Mouse (Mus musculus): ENCODE measurements at regions not wholly inside any gene's neighbourhood (a gene's known extent, or its start where the extent isn't known, plus 50 kb on each side); places are given as distances from the start of the nearest gene placed in this dataset.

DNA sequence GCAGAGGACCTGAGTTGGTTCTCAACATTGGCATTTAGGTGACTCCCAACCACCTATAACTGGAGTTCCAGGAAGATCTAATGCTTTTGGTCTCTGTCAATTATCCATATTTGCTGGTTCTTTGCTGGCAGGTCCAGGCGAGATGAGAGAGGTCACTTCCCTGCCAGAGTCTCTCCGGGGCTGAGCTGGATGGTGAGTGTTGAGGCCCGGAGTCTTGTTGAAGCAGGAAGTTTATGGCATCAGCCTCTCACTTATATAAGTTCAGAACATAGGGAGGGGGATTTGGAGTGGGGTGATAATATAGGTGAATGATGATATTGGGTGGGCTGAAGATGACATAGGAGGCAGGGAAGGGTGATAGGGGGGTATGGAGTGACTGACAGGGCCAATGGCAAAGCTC is 246.3 kb upstream of the Il12b start:
- in situ Hi-C loops (cut with MboI; ENCODE audit: unreplicated experiment in 2 of 2): no loop called here

DNA sequence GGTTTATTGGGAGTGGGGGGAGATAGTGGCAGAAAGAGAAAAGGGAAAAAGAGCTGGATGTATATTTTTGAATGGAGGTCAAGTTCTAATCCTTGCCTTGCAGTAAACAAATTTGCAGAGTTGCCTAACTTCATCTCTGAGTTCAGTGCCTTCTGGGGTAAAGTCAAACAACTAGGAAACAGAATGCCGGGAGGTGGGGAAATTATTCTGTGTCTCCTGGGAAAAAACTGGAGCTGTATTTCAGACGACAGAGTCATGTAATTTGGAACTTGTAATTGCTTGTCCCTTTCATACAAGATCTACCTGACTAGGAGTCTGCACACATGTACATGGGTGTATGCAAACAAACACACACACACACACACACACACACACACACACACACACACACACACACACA is 244.3 kb upstream of the Il12b start:
- in situ Hi-C loops (cut with MboI; ENCODE audit: unreplicated experiment in 2 of 2): no loop called here

DNA sequence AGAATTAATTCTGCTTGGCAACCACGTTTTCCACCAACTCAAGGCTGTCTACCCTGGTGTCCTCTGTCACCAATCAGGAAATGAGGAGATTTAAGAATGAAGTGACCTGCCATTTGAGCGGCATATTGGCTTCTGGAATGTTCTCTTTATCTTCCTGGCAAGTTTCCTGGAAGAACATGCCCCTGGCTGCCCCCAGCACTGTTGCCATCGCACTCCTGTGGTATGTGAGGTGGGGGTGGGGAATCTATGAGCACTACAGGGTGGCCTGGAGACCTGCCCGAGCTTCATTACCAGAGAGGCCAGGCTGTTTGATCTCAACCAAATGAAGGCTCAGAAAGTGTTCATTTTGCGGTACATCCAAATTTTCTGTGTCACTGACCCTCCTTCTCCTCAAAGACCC is 243.8 kb upstream of the Il12b start:
- in situ Hi-C loops (cut with MboI; ENCODE audit: unreplicated experiment in 2 of 2): no loop called here

DNA sequence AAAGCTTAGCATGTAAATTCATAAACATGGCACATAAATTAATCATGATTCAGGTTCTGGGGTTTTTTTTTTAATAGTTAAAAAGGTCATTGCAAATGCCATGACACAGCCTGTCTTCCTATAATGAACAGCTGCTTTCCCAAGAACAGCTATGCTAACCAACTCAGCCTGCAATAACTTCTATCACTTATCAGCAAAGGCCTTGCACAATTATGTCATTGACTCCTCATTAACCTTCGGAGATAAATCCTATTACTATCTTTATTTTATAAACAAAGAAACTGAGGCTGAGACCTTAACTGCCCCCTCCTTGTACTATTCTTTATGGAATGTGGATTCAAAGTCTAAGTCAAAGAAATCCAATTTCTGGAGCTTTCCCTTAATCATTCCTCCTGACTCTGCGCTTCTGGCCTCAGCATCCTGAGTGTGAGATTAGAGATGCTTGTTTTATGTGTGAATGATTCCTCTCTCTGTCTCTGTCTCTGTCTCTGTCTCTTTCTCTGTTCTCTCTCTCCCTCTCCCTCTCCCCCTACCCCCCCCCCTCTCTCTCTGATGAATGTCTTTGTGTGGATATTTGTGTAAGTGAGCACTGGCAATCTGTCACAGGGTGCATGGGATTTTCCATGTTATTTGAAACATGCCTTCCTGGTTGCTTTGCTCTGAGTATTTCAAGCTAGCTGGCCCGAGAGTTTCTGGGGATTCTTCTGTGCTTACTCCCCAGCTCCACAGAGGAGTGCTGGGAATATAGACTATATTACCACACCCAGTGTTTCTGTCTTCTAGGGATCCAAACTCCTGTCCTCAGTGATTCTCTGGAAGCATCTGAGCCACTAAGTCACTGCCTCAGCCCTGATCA is 243.1 kb upstream of the Il12b start:
- in situ Hi-C loops (cut with MboI; ENCODE audit: unreplicated experiment in 2 of 2): no loop called here

DNA sequence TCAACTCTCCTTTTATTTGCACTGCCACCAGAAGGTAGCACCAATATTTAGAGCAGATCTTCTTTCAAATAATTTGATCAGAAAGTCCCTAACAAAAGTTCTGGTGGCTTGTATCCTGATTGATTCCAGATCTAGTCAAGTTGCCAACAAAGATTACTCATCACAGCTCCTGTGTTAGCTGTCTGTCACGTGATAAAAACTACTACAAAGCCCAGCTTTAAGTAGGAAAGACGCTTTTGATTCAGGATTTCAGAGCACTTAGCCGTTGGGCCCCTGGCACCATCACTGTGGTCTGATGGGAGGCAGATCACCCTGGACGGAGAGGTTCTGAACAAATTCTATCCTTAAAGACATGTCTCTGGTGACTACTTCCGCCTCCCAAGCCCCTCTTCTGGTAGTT is 241.6 kb upstream of the Il12b start:
- in situ Hi-C loops (cut with MboI; ENCODE audit: unreplicated experiment in 2 of 2): no loop called here

DNA sequence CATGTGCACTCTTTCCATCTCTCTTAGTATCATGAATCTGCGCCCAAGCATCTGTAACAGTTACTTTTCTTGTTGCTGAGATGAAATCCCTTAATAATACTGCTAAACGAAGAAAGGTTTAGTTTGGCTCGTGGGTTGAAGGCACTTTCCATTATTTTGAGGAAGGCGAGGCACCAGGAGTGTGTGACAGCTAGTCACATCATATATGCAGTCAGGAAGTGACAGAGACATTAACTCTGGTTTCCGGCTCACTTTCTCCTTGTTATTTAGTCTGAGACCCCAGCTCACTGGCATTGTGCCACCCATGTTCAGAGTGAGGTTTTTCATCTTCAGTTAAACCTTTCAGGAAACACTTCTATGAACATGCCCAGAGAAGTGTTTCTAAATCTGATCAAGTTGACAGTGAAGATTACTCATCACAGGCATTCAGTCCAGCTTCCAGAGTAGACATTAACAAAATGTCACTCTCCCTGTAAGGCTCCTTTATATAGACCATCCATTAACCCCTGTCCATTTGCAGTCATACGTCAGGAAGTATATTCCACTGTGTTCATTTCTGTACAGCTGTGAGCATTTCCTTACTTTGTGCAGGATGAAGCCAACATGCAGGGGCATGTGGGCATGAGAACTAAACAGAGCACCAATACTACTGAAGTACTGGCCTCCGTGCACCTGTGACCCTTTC is 238.0 kb upstream of the Il12b start:
- in situ Hi-C loops (cut with MboI; ENCODE audit: unreplicated experiment in 2 of 2): no loop called here

DNA sequence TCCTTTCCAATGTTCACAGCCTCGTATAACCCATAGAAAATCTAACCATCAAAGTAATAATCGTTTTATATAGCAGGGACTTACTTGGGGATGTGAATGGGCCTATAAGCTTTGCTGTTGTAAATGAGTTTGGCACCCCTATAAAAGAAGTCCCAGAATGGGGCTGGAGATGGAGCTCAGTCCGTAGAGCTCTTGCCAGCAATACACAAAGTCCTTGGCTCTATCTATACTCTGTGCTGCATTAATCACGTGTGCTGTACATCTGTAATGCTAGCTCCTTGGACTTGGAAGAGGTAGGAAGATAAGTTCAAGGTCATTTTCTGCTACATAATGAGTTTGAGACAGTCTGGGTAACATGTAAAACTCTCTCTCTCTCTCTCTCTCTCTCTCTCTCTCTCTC is 236.8 kb upstream of the Il12b start:
- in situ Hi-C loops (cut with MboI; ENCODE audit: unreplicated experiment in 2 of 2): no loop called here

DNA sequence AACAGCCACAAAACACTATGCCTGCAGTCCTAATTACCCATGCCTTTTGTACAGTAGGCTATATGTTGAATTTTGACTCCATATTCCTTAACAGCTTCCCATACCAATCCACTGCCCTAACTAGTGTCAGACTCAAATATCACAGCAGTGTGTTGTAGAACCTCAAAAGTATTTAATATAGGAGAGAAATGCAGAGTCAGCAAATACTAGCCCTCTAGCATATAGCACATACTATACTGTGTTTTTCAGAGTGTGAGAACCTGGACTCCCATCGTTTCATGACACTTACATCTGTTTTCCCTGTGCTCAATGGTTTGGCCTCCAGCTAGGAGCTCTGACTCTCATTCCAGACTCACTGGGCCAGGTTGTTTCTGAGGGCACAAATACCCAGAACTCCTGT is 236.1 kb upstream of the Il12b start:
- in situ Hi-C loops (cut with MboI; ENCODE audit: unreplicated experiment in 2 of 2): no loop called here

DNA sequence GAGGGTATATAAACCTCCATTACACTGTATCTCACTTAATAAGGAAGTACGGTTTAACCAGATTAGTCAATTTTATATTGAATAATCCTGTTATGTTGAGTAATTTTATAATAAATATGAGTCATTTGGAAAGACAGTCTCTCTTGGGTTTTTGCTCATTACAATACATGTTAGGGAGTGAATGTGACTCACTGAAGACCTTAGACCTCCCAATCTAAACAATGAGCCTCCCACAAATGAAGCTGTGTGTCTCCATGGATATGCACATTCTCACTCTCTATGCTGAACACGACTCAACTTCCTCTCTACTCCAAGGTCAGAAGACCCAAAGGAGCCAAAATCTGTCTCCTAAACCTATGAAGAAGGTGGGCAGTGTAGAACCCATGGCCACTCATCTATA is 235.7 kb upstream of the Il12b start:
- in situ Hi-C loops (cut with MboI; ENCODE audit: unreplicated experiment in 2 of 2): no loop called here

DNA sequence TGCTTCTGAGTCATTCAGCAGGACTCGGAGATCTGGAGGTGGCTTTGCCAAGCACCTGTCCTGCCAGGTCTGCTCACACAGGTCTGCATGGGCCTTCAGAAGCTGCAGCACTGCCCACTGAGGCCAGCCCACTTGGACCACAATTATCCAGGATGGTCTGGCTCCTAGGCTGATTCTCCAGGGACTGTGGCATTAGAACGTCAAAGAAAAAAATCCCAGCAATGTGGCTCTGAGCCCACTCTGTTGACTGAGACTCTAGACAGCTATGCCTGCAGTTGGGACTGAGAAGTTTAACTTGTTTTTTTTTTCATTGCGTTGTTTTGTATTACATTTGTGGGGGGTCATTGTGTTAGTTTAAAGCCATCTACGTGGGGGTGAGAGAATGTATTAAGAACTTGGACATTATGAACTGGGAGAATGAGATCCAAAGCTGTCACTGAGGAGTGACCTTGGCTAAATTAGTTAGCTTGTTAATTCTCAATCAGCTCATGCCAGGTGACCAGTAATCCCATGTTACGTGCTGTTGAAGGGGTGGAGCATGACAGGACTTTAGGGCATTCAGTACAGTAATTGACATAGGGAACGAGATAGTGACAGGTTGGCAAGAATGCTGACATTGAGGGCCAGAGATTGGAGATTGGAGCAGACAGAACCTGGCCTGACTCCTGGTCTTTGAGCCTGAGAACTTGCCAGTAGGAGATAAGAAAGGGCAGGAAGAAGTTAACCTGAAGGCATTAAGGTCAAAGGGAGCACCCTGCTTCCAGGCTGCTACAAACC is 232.0 kb upstream of the Il12b start:
- in situ Hi-C loops (cut with MboI; ENCODE audit: unreplicated experiment in 2 of 2): no loop called here

DNA sequence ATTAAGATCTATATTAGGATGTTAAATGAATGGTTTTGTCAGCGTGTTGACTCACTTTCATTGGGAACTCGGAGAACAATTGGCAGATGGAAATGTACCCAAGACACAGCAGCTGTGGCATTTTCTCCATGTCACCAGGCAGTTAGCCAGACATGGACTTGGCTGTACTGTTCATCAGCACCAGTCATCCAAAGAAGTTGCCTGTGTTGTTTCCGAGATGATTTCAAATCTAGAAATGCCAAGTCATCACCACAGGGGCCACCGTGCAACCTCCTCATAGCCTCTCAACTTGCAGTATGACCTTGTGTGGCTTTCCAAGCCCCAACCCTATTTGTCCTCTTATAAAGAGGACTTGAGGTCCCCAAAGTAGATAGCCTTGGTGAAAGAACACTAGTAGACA is 227.4 kb upstream of the Il12b start:
- in situ Hi-C loops (cut with MboI; ENCODE audit: unreplicated experiment in 2 of 2): no loop called here

DNA sequence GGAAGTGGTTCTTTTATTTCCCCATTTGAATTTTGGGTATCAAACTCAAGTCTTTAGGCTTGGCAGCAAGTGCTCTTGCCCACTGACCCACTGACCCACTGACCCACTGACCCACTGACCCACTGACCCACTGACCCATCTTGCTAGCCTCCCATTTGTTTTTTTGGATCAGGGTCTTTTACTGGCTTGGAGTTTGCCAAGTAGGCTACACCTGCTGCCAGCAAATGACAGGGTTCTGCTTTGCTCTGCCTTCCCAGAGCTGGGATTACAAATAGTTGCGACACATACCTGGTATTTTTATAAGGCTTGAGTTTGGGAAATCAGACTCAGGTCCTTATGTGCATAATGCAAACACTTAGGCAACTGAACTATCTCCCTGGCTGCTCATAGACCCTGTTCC is 226.7 kb upstream of the Il12b start:
- in situ Hi-C loops (cut with MboI; ENCODE audit: unreplicated experiment in 2 of 2): no loop called here

DNA sequence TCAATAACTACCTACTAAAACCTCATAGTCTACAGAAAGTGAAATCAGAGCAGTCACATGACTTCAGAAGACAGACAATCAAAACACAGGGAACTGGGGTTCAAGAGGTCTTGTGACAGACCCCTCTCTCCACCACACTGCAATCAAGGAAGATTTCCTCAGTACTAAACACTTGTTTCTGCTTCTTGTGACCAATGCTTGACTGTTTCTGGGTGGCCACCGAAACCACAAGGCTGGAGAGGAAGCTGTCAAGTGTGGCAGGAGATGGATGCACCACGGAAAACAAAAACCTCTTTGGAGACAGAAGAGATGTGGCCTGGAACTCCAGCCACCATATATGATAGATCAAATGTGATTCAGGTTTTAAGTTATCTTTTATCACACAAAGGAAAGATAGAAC is 225.3 kb upstream of the Il12b start:
- in situ Hi-C loops (cut with MboI; ENCODE audit: unreplicated experiment in 2 of 2): no loop called here

DNA sequence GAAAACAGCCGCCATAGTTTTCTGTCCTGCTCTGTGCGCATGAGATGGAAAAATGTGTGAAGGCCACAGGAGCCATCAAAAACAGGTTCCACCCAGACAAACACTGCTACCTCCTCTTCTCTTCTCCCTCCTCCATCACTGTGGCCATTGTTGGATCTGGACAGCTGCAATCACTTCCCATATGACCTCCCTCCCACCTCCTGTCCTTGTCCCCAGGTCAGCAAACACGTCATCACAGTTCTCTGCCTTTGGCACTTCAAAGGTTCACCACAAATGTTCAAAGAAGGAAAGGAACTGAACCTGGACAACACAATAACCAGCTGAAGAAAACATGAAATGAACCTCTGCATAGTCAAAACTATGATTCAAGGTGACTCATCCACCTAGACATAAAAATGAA is 220.2 kb upstream of the Il12b start:
- in situ Hi-C loops (cut with MboI; ENCODE audit: unreplicated experiment in 2 of 2): no loop called here

DNA sequence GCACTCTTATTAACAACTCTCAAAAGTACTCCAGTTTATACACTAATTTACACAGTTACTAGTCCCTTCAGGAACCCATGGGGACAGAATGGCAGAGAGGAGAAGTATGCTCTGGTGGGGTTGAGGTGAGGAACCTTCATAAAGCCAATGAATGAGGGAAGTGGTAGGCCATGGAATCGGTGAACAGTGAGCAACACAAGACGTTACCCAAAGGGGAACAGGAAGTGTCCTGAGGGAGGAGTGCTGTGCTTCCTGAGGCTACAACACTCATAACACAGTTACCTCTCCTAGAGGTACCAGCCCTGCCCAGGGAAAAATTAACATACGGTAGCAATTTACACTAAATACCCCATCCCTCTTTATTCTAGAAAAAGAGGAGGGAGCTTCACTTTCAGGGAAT is 216.0 kb upstream of the Il12b start:
- in situ Hi-C loops (cut with MboI; ENCODE audit: unreplicated experiment in 2 of 2): no loop called here

DNA sequence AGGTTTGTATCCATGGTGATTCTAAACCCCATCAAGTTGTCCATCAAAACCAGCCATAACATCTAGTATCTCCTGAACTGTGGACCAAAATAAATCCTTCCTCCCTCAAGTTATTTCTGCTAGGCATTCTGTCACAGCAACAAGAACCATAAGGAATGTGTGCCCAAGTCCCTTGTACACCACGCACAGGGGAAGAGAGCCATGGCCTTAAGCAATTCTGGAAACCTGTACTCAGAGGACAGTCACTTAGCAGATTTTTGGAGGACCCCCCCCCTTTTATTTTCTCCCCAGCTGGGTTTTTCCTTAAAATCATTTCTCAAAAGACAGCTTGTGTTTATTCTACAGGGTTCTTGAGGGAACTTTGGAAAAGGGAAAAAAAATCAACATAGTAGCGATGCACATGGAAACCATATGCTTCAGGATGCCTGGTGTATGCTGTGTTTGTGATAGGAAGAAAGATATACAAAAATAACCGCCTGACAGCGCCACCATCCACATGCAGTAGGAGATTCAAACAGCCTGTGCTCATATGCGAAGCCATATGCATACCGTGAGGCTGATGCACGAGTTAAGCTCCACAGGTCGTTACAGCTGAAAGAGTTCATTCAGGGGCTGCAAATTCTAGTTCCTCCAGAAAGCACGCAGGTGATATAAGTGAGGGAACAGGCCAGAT is 214.5 kb upstream of the Il12b start:
- in situ Hi-C loops (cut with MboI; ENCODE audit: unreplicated experiment in 2 of 2): no loop called here

DNA sequence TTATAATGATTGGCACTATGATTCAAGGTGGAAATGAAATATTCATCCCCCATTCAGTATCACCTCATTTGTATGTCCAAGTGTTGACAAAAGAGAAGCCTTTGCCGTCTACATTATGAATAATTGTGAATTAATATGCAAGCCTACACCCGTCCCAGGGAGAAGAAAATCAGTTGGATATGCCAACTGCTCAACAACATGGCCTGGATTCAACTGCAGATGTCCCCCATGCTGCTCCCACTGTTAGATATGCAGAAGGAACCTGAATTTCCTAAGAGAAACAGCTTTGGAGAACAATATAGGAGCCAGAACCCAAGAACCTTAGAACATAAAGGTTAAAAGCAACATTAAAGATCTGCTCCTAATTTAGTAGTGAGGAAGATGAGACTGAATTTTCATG is 211.7 kb upstream of the Il12b start:
- in situ Hi-C loops (cut with MboI; ENCODE audit: unreplicated experiment in 2 of 2): no loop called here

DNA sequence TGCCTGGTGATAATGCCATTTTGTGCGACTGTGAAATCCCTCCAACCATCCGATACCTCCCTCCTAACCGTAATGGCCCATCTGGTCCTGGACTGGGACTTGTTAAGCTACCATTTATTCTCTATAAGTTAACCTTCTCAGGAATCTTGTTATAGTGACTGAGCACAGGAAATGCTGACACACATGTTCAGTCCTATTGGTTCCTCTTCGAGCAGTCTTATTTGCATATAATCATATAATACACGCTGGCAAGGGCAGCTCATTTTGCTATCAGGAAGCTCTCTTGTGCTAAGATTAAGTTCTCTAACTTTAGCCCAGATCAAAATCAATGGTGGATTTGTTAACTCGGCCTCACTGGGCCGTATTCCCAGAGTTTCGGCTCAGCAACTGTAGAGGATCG is 206.1 kb upstream of the Il12b start:
- in situ Hi-C loops (cut with MboI; ENCODE audit: unreplicated experiment in 2 of 2): no loop called here

DNA sequence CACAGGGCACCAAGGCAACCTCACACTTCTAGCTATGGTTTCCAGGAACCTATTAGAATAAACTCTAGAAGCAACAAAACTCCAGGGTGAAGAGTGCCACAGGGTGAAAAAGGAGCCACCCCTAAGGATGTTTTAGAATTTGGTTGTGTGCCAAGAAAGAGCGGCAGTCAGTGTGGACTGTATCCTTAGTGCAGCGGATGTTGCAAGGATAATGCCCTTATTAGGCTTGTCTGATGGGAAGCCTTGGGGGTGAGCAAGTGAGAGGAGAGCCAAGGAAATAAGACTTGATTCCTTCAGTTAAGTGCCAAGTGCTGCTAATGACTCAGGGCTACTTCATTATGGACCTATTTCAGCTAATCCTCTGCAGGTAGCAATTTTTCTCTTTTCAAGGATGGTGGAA is 197.1 kb upstream of the Il12b start:
- in situ Hi-C loops (cut with MboI; ENCODE audit: unreplicated experiment in 2 of 2): no loop called here

DNA sequence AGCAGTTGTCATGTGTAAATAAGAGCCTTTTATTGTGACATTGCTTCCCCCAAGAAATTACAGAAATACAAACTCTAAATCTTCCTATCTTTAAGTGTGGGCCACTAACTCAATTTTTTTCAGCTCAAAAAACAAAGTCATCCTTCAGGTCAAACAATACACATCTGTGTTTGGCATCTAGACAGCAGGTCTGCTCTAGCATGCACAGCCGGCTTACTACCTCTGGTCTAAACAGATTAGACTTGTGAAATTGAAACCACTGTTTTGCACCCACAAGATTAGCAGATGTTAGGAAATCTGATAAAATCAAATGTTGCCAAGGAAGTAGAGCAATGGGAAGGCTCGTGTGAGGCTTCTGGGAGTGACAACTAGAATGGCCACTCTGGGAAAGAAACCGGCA is 195.5 kb upstream of the Il12b start:
- in situ Hi-C loops (cut with MboI; ENCODE audit: unreplicated experiment in 2 of 2): no loop called here

DNA sequence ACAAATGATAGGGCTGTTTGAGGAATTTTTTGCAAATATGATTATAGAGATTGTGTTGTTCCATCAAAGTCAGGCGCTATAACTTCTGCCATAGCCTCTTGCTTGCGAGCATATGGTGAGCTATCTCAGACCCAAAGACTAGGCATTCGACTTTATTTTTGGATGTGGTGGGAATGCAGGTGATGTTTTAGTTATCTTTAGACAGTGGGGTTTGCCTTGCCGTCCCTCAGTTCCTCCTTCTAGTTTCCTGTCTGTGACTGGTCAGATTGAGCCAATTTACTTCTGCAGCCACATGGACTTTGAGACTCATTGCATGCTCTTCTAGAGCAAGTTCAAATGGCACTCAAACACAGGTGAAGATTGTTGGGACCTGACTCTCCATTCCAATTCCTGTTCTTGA is 193.0 kb upstream of the Il12b start:
- in situ Hi-C loops (cut with MboI; ENCODE audit: unreplicated experiment in 2 of 2): no loop called here
